In genomic region chr2:106972851-106973250, GRCm38 (mm10) we compare ENCODE assay signal across 10 mouse cellular contexts. TPM values are rescaled to one million over a fixed set of nuclear protein-coding genes. Genes with fewer than 3 reads are reported as not detected.
DNase-seq lines count a peak whose midpoint lies in the region; ATAC-seq and TF ChIP-seq lines count a peak whose summit lies in the region.
"Had no signal": no experiment of that assay in that cellular context is flagged by ENCODE, and none has a peak within 500 bp of the region (broad histone marks: within the 10 kb centered on the region; RNA-seq: fewer than 3 reads in every experiment).

No protein-coding gene starts in this region.

- no peaks in the 10 kb centered on the region for H3K9me3 ChIP-seq in intestine, embryonic 14.5 days (ENCODE audit: control insufficient read depth, low read length)
- H3K9me3 ChIP-seq in intestine, postnatal 0 days (ENCODE audit: control insufficient read depth): no peaks in the 10 kb centered on the region
- H3K9me3 ChIP-seq in ES-E14 (ENCODE audit: control insufficient read depth, insufficient read depth, low read depth, low read length): no peaks in the 10 kb centered on the region
- H3K9me3 ChIP-seq in embryonic facial prominence, embryonic 13.5 days: no peaks in the 10 kb centered on the region
- no peaks in the 10 kb centered on the region for H3K9me3 ChIP-seq in liver, embryonic 16.5 days (replicated peaks; ENCODE audit: control insufficient read depth, low read length)

- peaks cover 14% of the 10 kb centered on the region for H3K36me3 ChIP-seq in intestine, embryonic 14.5 days (ENCODE audit: control insufficient read depth, insufficient read depth, low read length)
- 0 out of 2 replicates have a peak, but pooled peaks cover 10% of the 10 kb centered on the region for H3K36me3 ChIP-seq in intestine, postnatal 0 days (ENCODE audit: control insufficient read depth, insufficient read depth)
- H3K36me3 ChIP-seq in ES-E14 (ENCODE audit: control insufficient read depth, insufficient read depth, low read length, poor library complexity, severe bottlenecking): peaks cover 7% of the 10 kb centered on the region
- peaks cover 17% of the 10 kb centered on the region for H3K36me3 ChIP-seq in embryonic facial prominence, embryonic 13.5 days
- no peaks in the 10 kb centered on the region for H3K36me3 ChIP-seq in liver, embryonic 16.5 days (ENCODE audit: control insufficient read depth, insufficient read depth)

- H3K4me2 ChIP-seq in intestine, embryonic 14.5 days (ENCODE audit: low read length): peak overlapping the region; percentile 59
- H3K4me2 ChIP-seq in intestine, postnatal 0 days (replicated peaks; ENCODE audit: low read depth): no peak overlapping the region
- H3K4me2 ChIP-seq in embryonic facial prominence, embryonic 13.5 days: peak overlapping the region; percentile 64
- H3K4me2 ChIP-seq in liver, embryonic 16.5 days (ENCODE audit: low read depth, low read length): peak overlapping the region; percentile 65; the same call in 1 of the 2 replicates

- no peak overlapping the region for H3K9ac ChIP-seq in intestine, embryonic 14.5 days (ENCODE audit: low read length)
- H3K9ac ChIP-seq in intestine, postnatal 0 days (ENCODE audit: low read depth, low read length): no peak overlapping the region
- peak overlapping the region; percentile 91; the same call in 1 of the 2 replicates for H3K9ac ChIP-seq in ES-E14 (ENCODE audit: insufficient read depth, low read depth, low read length, poor library complexity, severe bottlenecking)
- H3K9ac ChIP-seq in embryonic facial prominence, embryonic 13.5 days: no peak overlapping the region
- no peak overlapping the region for H3K9ac ChIP-seq in liver, embryonic 16.5 days (ENCODE audit: low read depth, low read length)

- WGBS in intestine, embryonic 14.5 days: 92% methylated on average over 6 of the region's 6 CpGs
- WGBS in intestine, postnatal 0 days: 96% methylated on average over 6 of the region's 6 CpGs
- WGBS in embryonic facial prominence, embryonic 13.5 days: 94% methylated on average over 6 of the region's 6 CpGs
- WGBS in liver, embryonic 16.5 days (ENCODE audit: insufficient replicate concordance): 79% methylated on average over 6 of the region's 6 CpGs

- DNase-seq in intestine, embryonic 14.5 days (ENCODE audit: low spot score): no peak
- no peak for DNase-seq in ES-E14 (ENCODE audit: low read depth, low spot score)
- no peak for DNase-seq in adrenal gland, adult 2 months
- no peak for DNase-seq in left cerebral cortex, adult 9 months (ENCODE audit: low spot score in 2 of 2)
- DNase-seq: cerebellum, adult 11-12 months; kidney, adult 18-20 months had no signal

- in situ Hi-C loops in ES-E14 (cut with MboI; ENCODE audit: low sequenced_read_pairs in 2 of 2, unreplicated experiment in 2 of 2): loop anchor here in 1 of 2 experiments (25.0 kb wide), 1 partner anchor 536 kb away; no protein-coding TSS in a partner anchor

- no peaks in the 10 kb centered on the region for H3K4me1 ChIP-seq in intestine, embryonic 14.5 days (replicated peaks; ENCODE audit: control insufficient read depth, insufficient read depth, low read length)
- H3K4me1 ChIP-seq in intestine, postnatal 0 days (replicated peaks; ENCODE audit: control insufficient read depth, insufficient read depth, low read length): no peaks in the 10 kb centered on the region
- H3K4me1 ChIP-seq in ES-E14 (ENCODE audit: control insufficient read depth in 2 of 2, insufficient read depth in 2 of 2, low read length in 2 of 2, poor library complexity in 1 of 2): peaks cover 0 to 3% of the 10 kb centered on the region in 2 experiments; a peak in 1 of 4 replicates
- peaks cover 18% of the 10 kb centered on the region for H3K4me1 ChIP-seq in embryonic facial prominence, embryonic 13.5 days
- peaks cover 6% of the 10 kb centered on the region for H3K4me1 ChIP-seq in liver, embryonic 16.5 days (ENCODE audit: control insufficient read depth, low read depth, low read length)

- H3K27me3 ChIP-seq in intestine, embryonic 14.5 days (replicated peaks; ENCODE audit: control insufficient read depth, insufficient read depth, low read length): no peaks in the 10 kb centered on the region
- H3K27me3 ChIP-seq in intestine, postnatal 0 days (replicated peaks; ENCODE audit: control insufficient read depth, insufficient read depth, low read length): no peaks in the 10 kb centered on the region
- no peaks in the 10 kb centered on the region for H3K27me3 ChIP-seq in embryonic facial prominence, embryonic 13.5 days
- no peaks in the 10 kb centered on the region for H3K27me3 ChIP-seq in liver, embryonic 16.5 days (ENCODE audit: control insufficient read depth, insufficient read depth, low read depth, low read length)

- H3K4me3 ChIP-seq in intestine, embryonic 14.5 days (ENCODE audit: low read depth, low read length): no peak overlapping the region
- no peak overlapping the region for H3K4me3 ChIP-seq in intestine, postnatal 0 days (ENCODE audit: low read depth, low read length)
- peak overlapping the region; percentile 91 to 96 for H3K4me3 ChIP-seq in ES-E14 (ENCODE audit: insufficient read depth in 1 of 2, low read depth in 1 of 2, low read length in 2 of 2, poor library complexity in 1 of 2, severe bottlenecking in 1 of 2)
- H3K4me3 ChIP-seq in embryonic facial prominence, embryonic 13.5 days: 0 out of 2 replicates have a peak overlapping the region, but pooled peaks have one; percentile 84
- no peak overlapping the region for H3K4me3 ChIP-seq in liver, embryonic 16.5 days (ENCODE audit: low read depth, low read length)

- no peak for TF ChIP-seq CTCF in intestine, postnatal 0 days (IDR thresholded peaks at IDR 0.05; ENCODE audit: low read depth)

- H3K27ac ChIP-seq in intestine, embryonic 14.5 days (ENCODE audit: low read depth): no peak overlapping the region
- no peak overlapping the region for H3K27ac ChIP-seq in intestine, postnatal 0 days (ENCODE audit: low read depth, low read length)
- no peak overlapping the region for H3K27ac ChIP-seq in ES-E14 (ENCODE audit: insufficient read depth, low read depth, low read length, poor library complexity, severe bottlenecking)
- H3K27ac ChIP-seq in embryonic facial prominence, embryonic 13.5 days: no peak overlapping the region
- no peak overlapping the region for H3K27ac ChIP-seq in liver, embryonic 16.5 days (ENCODE audit: low read length)

- ATAC-seq in intestine, embryonic 14.5 days (replicated peaks; ENCODE audit: low FRiP score, low TSS enrichment, low read depth): no peak
- ATAC-seq in intestine, postnatal 0 days: no peak
- ATAC-seq in embryonic facial prominence, embryonic 13.5 days (ENCODE audit: insufficient number of reproducible peaks, insufficient read depth, low FRiP score, low TSS enrichment, low read depth): no peak
- ATAC-seq in liver, embryonic 16.5 days (ENCODE audit: low read depth): no peak
- no peak for ATAC-seq in frontal cortex, adult (ENCODE audit: low TSS enrichment)

TF ChIP-seq in ES-E14, 5 proteins besides CTCF, POLR2A, EP300 and RAD21:
- TF ChIP-seq HCFC1 (IDR thresholded peaks at IDR 0.05; ENCODE audit: borderline replicate concordance, insufficient read depth, low read length) (no peak), ZC3H11A (IDR thresholded peaks at IDR 0.05; ENCODE audit: borderline replicate concordance, low read depth, low read length) (no peak), MAFK (IDR thresholded peaks at IDR 0.05; ENCODE audit: insufficient read depth, low read depth, low read length) (no peak), CHD2 (IDR thresholded peaks at IDR 0.05; ENCODE audit: low read depth, low read length) (no peak), ZNF384 (IDR thresholded peaks at IDR 0.05; ENCODE audit: low read depth, low read length) (no peak)

RNA-seq across cellular contexts. Expression of gene Arl14ep, which starts 1.4 kb away (rescaled TPM):
- polyA plus RNA-seq in intestine, embryonic 14.5 days (2014; fragmentation: Nextera tagmentation; extraction: Ambion mirVana): 40.7 and 46.0 TPM in 2 replicates
- polyA plus RNA-seq in intestine, postnatal 0 days (2015; fragmentation: Nextera tagmentation; extraction: Ambion mirVana): 10.8 and 10.9 TPM in 2 replicates
- total RNA-seq in ES-E14 (2012; rRNA removed): 37.5 and 39.4 TPM in 2 replicates
- 60.7 and 65.7 TPM in 2 replicates for polyA plus RNA-seq in embryonic facial prominence, embryonic 13.5 days (2015; fragmentation: Nextera tagmentation; extraction: Ambion mirVana)
- polyA plus RNA-seq in liver, embryonic 16.5 days (2015; fragmentation: Nextera tagmentation; extraction: Ambion mirVana): 7.2 and 7.5 TPM in 2 replicates
- total RNA-seq in adrenal gland, adult 2 months (2021): 10 to 100 TPM; 28.9 to 34.3 TPM
- 1.9 and 2.1 TPM in 2 replicates for polyA plus RNA-seq in adrenal gland, adult 2 months (2012; rRNA removed)

Comparison
In these comparisons a context has a peak if more than half of its experiments do, and no peak if none do; other contexts are left out.
1. H3K4me3 ChIP-seq: peak in ES-E14 (2 of 2) and embryonic facial prominence, embryonic 13.5 days (single experiment); none in intestine, embryonic 14.5 days (single experiment), intestine, postnatal 0 days (single experiment) and liver, embryonic 16.5 days (single experiment).